Mouse (Mus musculus) G1E (cell line): Measurements from ENCODE around the gene Itpka. TPM values are rescaled to one million over a fixed set of nuclear protein-coding genes. Genes with fewer than 3 reads are reported as not detected.

ENCODE experiments used
- ATAC-seq: 2 replicates; pipeline ENCODE4 v1.8.0; 2016; ENCODE audit warnings: mild to moderate bottlenecking; ENCODE audit not compliant: insufficient number of reproducible peaks, poor library complexity, low FRiP score, severe bottlenecking; ENCODE audit errors: extremely low read depth
- DNase-seq: peaks from one replicate; pipeline ENCODE4 v3.0.0; 2012; ENCODE audit warnings: low spot score
- H3K27me3 ChIP-seq: 2 replicates; pipeline ENCODE4 v1.6.1; 2012; ENCODE audit warnings: mild to moderate bottlenecking, low read length, inconsistent platforms; ENCODE audit not compliant: insufficient read depth
- H3K36me3 ChIP-seq: replicated peaks from 2 replicates; pipeline ENCODE3; 2012; ENCODE audit warnings: mild to moderate bottlenecking, inconsistent platforms
- H3K4me1 ChIP-seq: 2 replicates; pipeline ENCODE4 v1.6.1; 2012; ENCODE audit warnings: low read depth, low read length, inconsistent platforms, mixed read lengths; ENCODE audit not compliant: insufficient read depth
- H3K4me3 ChIP-seq: 2 replicates; pipeline ENCODE4 v1.5.1; 2012; ENCODE audit warnings: low read depth, mild to moderate bottlenecking, inconsistent platforms, low read length, moderate library complexity, mixed read lengths
- H3K9me3 ChIP-seq: replicated peaks from 2 replicates; pipeline ENCODE4 v1.6.1; 2012; ENCODE audit warnings: inconsistent platforms
- CTCF ChIP-seq: IDR thresholded peaks from 2 replicates; pipeline ENCODE4 v1.5.1; 2012; ENCODE audit warnings: low read depth, low read length, inconsistent platforms, mixed read lengths
- GATA1 ChIP-seq: IDR thresholded peaks from 2 replicates; pipeline ENCODE4 v1.6.1; 2012; ENCODE audit warnings: borderline replicate concordance, low read length, inconsistent platforms, mixed read lengths
- GATA2 ChIP-seq: IDR thresholded peaks from 2 replicates; pipeline ENCODE4 v1.6.1; 2012; ENCODE audit warnings: low read depth, low read length, inconsistent platforms, borderline replicate concordance
- POLR2AphosphoS5 ChIP-seq: IDR thresholded peaks from 2 replicates; pipeline ENCODE4 v1.6.1; 2012; ENCODE audit warnings: low read depth, low read length, inconsistent platforms; ENCODE audit not compliant: insufficient replicate concordance
- TAL1 ChIP-seq: conservative IDR thresholded peaks from 2 replicates; pipeline ENCODE4 v1.6.1; 2012; ENCODE audit warnings: low read depth, low read length, inconsistent platforms, mixed read lengths
- polyA plus RNA-seq: library from polyadenylated mRNA; stranded (reverse); fragments of >175 nt; gene quantifications from 2 replicates; pipeline ENCODE4 v1.2.3, GENCODE M21; 2012
- total RNA-seq, 2 experiments: library from RNA; stranded (forward) in 1 of 2; stranded (reverse) in 1 of 2; fragments of 200-1000 nt in 1 of 2; fragments of >200 nt in 1 of 2; fragmentation: Nextera tagmentation in 1 of 2; gene quantifications; 2 replicates each; pipeline ENCODE4 v1.2.3; 2014 to 2017

Gene Itpka
- total and polyA plus RNA-seq, 3 experiments, result 0.22 to 1.9 TPM; not detected in 1

- DNase-seq (peak; percentile 57), ATAC-seq (no peak)
- H3K9me3 ChIP-seq, result no peaks in the 10 kb centered on the region
- H3K4me1 ChIP-seq, result peaks cover 62% of the 10 kb centered on the region
- peaks cover 25% of the 10 kb centered on the region for H3K27me3 ChIP-seq
- H3K36me3 ChIP-seq, result peaks cover 2% of the 10 kb centered on the region
- H3K4me3 ChIP-seq, result peak overlapping the region; percentile 83
- TF ChIP-seq CTCF, result no peak
- TF ChIP-seq GATA2, result no peak
- no peak for TF ChIP-seq GATA1
- no peak for TF ChIP-seq TAL1
- no peak for TF ChIP-seq POLR2AphosphoS5
Observed at GRCm38 (mm10) chr2:119742461-119743175, 481 bp downstream of the Itpka start.

GRCm38 (mm10) chr2:119743176-119743807 lies 1.2 kb downstream of the Itpka start:
- Histone ChIP-seq H3K36me3 (peaks cover 2% of the 10 kb centered on the region), H3K27me3 (peaks cover 25% of the 10 kb centered on the region), H3K9me3 (no peaks in the 10 kb centered on the region), H3K4me3 (peak overlapping the region; percentile 83), H3K4me1 (peaks cover 62% of the 10 kb centered on the region)
- TF ChIP-seq GATA1, result no peak
- TF ChIP-seq GATA2, result no peak
- no peak for TF ChIP-seq POLR2AphosphoS5
- TF ChIP-seq CTCF, result no peak
- no peak for TF ChIP-seq TAL1
- DNase-seq (no peak), ATAC-seq (no peak)

- ATAC-seq, result no peak
- peaks cover 59% of the 10 kb centered on the region for H3K4me1 ChIP-seq
- DNase-seq, result no peak
- TF ChIP-seq POLR2AphosphoS5, result no peak
- no peak for TF ChIP-seq CTCF
- TF ChIP-seq GATA1, result no peak
- no peak for TF ChIP-seq TAL1
- TF ChIP-seq GATA2, result no peak
- H3K4me3 ChIP-seq, result peak overlapping the region; percentile 42; the same call in 1 of the 2 replicates
- H3K36me3 ChIP-seq, result peaks cover 2% of the 10 kb centered on the region
- H3K27me3 ChIP-seq, result peaks cover 25% of the 10 kb centered on the region
- H3K9me3 ChIP-seq, result no peaks in the 10 kb centered on the region
Observed at GRCm38 (mm10) chr2:119743808-119744162, 1.6 kb downstream of the Itpka start.

- TF ChIP-seq GATA1 (no peak), POLR2AphosphoS5 (no peak), TAL1 (no peak), GATA2 (no peak), CTCF (no peak)
- H3K4me3 ChIP-seq, result peak overlapping the region; percentile 44; the same call in 1 of the 2 replicates
- DNase-seq (no peak), ATAC-seq (no peak)
- no peaks in the 10 kb centered on the region for H3K9me3 ChIP-seq
- H3K27me3 ChIP-seq, result peaks cover 28% of the 10 kb centered on the region
- H3K36me3 ChIP-seq, result peaks cover 2% of the 10 kb centered on the region
- peaks cover 54% of the 10 kb centered on the region for H3K4me1 ChIP-seq
Observed at GRCm38 (mm10) chr2:119744163-119745111, 2.3 kb downstream of the Itpka start.

GRCm38 (mm10) chr2:119745281-119745680 lies 3.1 kb downstream of the Itpka start:
- ATAC-seq (no peak), DNase-seq (no peak)
- peaks cover 48% of the 10 kb centered on the region for H3K4me1 ChIP-seq
- no peaks in the 10 kb centered on the region for H3K9me3 ChIP-seq
- peaks cover 31% of the 10 kb centered on the region for H3K27me3 ChIP-seq
- H3K4me3 ChIP-seq, result no peak overlapping the region
- H3K36me3 ChIP-seq, result peaks cover 5% of the 10 kb centered on the region
- TF ChIP-seq CTCF (no peak), GATA1 (no peak), TAL1 (no peak), POLR2AphosphoS5 (no peak)
